Mouse (Mus musculus) left cerebral cortex, adult 6 months (tissue): ENCODE measurements around the gene Slc23a2. TPM values are rescaled to one million over a fixed set of nuclear protein-coding genes. Genes with fewer than 3 reads are reported as not detected.

ENCODE experiments used
- long read RNA-seq, 2 experiments: library from polyadenylated mRNA; unstranded; transcript quantifications; one replicate each; pipeline ENCODE4 v2.0.0; 2019 to 2020
- polyA plus RNA-seq: library from polyadenylated mRNA; unstranded; fragments of <200 nt; fragmentation: Nextera tagmentation; gene quantifications from 2 replicates; pipeline ENCODE4 v1.2.3, GENCODE M21; 2021

Slc23a2 gene
- polyA plus RNA-seq = 39.2 and 40.0 TPM in 2 replicates
- long read RNA-seq, experiment 1, full-length matches to known transcripts = 4 of 26 reads
- long read RNA-seq, experiment 1, partial matches to known transcripts = 3 of 26 reads
- long read RNA-seq, experiment 1, other reads (novel, unspliced or antisense) = 19 of 26 reads
- long read RNA-seq, experiment 2, full-length matches to known transcripts = 1 of 15 reads
- long read RNA-seq, experiment 2, partial matches to known transcripts = 3 of 15 reads
- long read RNA-seq, experiment 2, other reads (novel, unspliced or antisense) = 11 of 15 reads

GRCm38 (mm10) chr2:132144971-132145691 is at the start of gene Slc23a2:
Slc23a2 (minus strand) TSS chr2:132145108.

GRCm38 (mm10) chr2:132029646-132030417 is 115.1 kb downstream of the Slc23a2 start, which contains the start of gene Rassf2:
Rassf2 (minus strand) TSS chr2:132030258.

Other genes with a start within 250 kb of the Slc23a2 start
- 742 and 789 TPM in 2 replicates for gene Prnp, start 235.2 kb downstream of the Slc23a2 start, polyA plus RNA-seq
- gene Prn, start 235.2 kb downstream of the Slc23a2 start, polyA plus RNA-seq = 0.16 TPM in 1 of 2 replicates, not detected in the other
- gene Prnd, start 194.2 kb downstream of the Slc23a2 start, polyA plus RNA-seq = not detected in 2 replicates
- gene Rassf2, start 114.8 kb downstream of the Slc23a2 start, polyA plus RNA-seq = 8.8 and 11.6 TPM in 2 replicates
- 55.3 and 65.5 TPM in 2 replicates for gene Tmem230, start 102.7 kb upstream of the Slc23a2 start, polyA plus RNA-seq
- 65.4 and 73.1 TPM in 2 replicates for gene Pcna, start 108.2 kb upstream of the Slc23a2 start, polyA plus RNA-seq
- gene Cds2, start 118.0 kb upstream of the Slc23a2 start, polyA plus RNA-seq = 41.0 and 150 TPM in 2 replicates
- gene Prokr2, start 240.3 kb upstream of the Slc23a2 start, polyA plus RNA-seq = 0.44 and 0.61 TPM in 2 replicates